Mouse (Mus musculus): ENCODE measurements at regions not wholly inside any gene's neighbourhood (a gene's known extent, or its start where the extent isn't known, plus 50 kb on each side); places are given as distances from the start of the nearest gene placed in this dataset.

DNA sequence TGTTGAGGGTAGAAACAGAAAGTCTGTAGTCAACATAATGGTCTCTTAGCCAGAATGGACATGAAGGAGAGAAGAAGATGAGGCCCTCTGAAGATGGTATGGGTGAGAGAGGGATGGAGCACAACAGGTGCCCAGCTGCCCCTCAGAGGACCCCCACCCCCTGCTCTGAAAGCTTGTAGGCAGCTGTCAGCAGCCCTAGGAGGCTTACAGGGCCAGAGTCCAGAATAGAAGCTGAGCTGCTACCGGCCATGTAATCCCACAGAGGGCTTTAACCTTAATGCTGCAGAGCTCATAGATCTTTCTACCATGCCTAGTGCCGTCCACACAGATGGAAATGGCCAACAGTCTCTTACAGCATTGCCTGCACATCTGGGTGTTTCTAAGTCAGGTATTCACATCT, 88.6 kb upstream of the Cul1 start:
- TF ChIP-seq GATA1 (IDR thresholded peaks at IDR 0.05; ENCODE audit: borderline replicate concordance, low read length), result no peak
- no peak for TF ChIP-seq FLI1 (IDR thresholded peaks at IDR 0.05; ENCODE audit: low read length)
